Mouse (Mus musculus): ENCODE results near the gene Trappc13.

Trappc13 gene

DNA sequence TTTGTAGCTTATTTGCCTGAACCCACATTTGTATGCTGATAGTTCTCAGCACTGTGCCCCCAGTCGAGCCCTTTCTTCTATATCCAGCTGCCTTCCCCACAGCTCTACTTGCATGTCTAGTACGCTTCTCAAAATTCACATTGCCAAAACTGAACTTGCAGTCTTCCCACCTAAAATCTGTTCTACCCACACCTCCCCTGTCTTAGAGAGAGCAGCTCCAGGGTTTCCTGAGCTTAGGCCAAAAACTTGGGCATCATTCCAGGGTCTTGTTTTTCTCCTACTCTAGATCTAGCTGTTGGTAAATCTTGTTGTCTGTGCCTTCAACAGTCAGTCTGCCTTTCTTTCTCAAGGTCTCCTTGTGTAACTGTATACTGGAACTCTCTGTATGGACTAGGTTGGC, 63.4 kb downstream of the Trappc13 start:
- DNase-seq (ENCODE audit: low spot score) = no peak

DNA sequence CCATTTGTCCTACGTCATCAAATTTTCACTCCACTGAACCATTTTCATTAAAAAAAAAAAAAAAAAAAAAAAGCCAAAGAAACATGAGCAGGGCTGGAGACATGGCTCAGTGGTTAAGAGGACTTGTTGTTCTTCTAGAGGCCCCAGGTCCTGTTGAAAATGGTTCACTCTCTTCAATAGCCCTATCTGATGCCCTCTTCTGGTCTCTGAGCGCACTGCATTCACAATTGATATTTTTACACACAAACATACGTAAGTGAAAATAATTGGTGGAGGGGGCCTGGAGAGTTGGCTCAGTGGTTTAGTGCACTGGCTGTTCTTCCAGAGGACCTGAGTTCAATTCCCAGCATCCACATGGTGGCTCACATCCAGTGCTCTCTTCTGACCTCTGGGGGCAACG, 64.5 kb downstream of the Trappc13 start:
- DNase-seq (ENCODE audit: low spot score) = no peak

DNA sequence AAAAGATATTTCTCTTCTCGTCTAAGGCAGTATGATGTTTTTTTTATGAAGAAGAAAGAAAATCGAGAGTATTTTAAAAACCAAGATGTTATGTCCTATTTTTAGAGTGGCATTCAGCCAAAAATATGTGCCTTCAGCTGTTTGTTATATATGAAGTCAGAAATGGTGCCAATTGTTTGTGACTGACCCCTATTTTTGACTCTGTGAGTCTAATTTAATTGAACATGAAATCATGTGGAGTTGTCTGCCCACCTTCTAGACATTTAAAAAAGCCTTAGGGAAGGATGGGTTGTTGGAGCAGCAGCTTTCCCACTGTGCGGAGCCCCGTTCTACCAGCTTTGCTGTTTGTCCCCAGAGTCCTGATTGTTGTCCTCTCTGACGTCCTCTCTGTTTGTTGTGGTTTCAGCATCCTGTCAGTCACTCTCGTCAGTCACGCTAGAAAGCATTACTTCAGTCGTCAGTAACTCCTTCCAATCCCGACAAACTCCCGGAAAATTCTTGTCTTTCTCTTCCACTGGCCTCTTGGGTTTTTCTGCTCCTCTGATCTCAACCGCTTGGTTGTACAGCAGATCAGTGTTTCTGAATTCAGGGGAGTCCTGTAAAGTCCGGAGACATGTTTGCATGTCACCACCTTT, 65.9 kb downstream of the Trappc13 start:
- DNase-seq (ENCODE audit: low spot score) = no peak

DNA sequence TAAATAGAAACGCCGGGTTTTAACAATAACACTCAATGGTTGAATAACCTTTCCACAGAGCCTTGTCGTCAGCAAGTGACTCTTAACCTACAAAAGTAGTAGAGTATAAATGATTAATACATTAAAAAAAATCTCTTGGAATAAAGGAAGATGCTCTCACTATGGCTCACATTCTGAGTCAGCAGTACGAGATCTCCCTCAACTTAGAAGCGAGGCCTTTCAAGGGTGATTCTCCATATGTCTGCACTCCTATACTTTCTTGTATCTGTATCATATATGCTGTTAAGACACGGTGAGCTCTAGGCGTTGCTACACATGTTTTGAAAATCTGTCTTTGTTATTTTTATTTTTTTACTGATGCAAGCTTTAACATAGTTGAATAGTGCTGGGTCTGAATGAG, 67.7 kb downstream of the Trappc13 start:
- no peak for DNase-seq (ENCODE audit: low spot score)

DNA sequence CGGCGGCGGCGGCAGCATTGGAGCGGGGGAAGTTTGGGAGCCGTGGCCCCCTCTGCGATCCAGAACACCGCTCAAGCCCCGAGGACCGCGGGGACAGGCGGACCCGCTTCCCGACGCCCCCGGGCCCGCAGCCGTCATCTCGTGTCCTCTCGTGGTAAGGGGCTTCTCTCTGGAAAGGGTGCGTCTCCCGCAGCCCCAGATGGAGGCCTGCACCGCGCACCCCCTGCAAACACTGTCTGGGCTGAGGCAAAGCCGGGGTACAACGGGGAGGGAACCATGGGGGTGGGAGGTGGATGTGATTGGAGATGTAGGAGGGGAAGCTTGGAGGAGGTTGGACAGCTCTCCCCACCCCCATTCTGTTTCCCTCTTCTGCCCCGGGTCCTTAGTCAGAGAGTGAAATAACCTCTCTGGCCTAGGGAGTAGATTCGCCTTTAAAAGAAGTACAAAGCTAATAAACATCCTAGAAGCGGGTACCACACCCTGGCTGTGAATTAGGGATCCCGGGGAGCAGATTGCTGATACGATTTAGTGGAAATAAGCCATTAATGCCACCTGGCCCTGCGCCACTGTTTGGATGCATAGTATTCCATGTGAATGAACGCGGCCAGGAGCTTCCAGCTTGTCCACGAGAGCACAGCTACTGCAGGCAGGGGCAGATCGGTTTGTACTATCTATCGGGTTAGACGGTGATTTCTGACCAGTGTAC, 68.3 kb downstream of the Trappc13 start:
- peak; percentile 45 for DNase-seq (ENCODE audit: low spot score)

DNA sequence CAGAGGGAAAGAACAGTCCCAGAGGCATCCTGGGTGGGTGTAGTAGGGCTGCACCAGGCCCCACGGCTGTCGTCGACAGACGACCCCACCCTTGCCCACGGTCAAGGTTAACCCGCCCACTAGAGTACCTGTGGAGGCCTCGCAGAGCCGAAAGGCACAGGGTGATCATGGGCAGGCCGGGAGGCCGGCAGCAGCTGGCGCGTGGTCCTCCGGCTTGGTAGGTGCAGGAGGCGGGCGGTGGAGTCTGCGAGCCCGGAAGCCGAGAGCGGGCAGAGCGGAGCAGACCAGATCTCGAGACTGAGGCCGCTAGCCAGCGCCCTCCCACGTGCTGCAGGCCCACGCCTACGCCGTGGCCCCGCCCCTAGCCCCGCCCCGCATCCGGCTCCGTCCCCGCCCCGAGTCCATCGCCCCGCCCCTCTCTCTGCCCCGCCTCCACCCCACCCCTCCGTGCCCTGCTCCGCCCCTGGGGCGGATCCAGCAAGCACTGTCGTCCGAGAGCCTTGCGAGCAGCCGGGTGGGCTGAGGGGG, 68.9 kb downstream of the Trappc13 start, which contains the start of the genes Nln and Sgtb:
Nln (minus strand) TSS at position 327 of the 528 bp plus-strand sequence.
Sgtb (plus strand) TSS at position 454 of the 528 bp plus-strand sequence.
- DNase-seq (ENCODE audit: low spot score) = peak; percentile 86

DNA sequence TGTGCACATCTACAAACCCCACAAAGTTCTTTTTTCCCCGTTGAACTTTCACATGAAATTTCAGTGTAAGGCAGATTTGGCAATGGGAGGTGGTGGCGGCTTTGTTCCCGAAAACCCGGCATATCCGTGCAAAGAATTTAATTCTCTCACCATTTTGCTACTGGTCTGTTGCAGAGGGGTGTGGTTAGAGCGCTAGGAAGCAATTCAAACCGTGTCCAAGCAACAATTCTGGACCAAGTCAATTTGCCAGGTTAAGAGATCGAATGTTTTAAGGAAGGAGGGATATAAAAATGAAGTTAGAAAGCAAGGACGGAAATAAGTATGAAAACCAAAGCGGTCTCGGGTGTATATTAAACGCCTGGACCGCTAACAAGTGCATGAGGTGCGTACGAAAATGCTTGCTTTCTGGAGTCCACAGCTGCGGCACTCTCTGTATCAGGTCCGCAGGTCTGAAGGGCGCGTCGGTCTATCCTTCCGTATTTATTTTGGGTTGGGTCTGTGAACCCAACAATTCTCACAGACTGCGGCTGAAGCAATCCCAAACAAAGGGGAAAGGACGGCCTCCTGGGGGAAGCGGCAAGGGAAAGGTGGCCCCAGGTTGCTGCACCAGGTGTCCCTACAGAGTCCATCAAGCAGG, 69.5 kb downstream of the Trappc13 start:
- no peak for DNase-seq (ENCODE audit: low spot score)

DNA sequence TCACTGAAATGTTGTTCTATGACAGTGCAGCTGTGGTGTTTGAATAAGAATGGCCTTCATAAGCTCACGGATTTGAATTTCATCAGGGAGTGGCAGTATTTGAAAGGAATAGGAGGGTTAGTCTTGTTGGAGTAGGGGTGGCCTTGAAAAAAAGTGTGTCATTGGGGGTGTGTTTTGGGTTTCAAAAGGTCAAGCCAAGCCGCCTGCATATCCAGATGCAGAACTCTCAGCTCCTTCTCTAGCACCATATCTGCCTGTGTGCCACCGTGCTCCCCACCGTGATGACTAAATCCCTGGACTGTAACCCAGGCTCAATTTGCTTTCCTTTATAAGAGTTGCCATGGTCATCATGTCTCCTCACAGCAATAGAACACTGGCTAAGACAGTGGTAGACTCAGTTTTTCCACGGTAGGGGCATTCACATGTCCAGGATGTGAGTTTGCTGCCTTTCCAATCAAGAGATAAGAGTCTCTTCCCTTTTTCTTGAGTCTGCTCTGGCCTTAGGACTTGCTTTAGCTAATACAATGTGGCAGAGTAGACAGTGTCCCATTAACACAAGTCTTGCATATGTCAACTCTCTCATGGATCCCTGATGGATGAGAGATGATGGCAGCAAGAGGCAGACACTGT, 76.5 kb downstream of the Trappc13 start:
- no peak for DNase-seq (ENCODE audit: low spot score)

DNA sequence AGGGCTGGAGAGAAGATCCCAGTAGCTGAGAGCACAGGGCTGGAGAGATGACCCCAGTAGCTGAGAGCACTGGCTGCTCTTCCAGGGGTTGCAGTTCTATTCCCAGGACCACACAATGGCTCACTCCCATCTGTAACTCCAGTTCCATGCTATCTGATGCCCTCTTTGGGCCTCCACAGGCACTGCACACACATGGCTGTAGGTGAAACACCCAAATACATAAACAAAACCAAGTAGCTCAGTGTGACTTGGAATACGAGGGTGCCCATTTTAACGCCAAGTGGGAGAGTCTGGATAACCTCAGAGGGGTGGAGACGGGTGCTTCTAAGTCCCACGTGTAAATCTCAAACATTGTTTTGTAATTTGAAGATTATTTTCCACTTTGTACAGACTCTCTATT, 77.9 kb downstream of the Trappc13 start:
- DNase-seq (ENCODE audit: low spot score) = no peak

DNA sequence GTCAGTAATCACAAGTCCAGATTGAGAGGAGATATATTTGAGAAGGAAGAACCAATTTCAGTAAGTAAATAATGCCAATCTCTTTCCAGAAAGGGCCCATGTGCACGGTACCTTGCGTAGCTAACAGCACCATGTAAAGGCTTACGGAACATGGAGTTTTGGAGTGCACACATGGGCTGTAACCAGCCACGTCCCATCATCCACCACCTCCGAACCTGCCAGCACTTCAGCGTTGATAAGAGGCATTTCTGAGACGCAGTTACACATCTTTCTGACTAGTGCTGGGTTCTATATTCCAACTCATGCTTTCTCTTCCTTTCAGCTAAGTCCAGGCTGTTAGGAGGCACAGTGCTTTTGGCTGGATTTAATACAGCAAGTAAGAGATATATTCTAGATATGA, 81.1 kb downstream of the Trappc13 start:
- no peak for DNase-seq (ENCODE audit: low spot score)

DNA sequence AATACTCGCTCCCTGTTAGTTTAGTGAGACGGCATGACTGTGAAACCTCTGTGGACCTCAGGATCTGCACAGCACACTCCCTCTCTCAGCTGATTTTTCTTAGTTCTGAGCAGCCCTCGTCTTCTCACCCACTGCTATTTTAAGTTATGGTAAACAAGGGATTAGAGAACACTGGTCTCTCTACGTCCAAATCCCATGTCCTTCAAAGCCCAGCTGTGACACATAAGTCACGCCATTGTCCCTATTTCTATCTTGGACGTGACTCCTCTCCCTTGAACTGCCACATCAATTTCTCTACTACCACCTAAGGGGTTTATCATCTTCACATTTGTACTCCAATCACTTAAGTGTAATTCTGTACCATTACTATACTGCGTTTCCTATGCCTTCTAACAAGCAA, 82.3 kb downstream of the Trappc13 start:
- no peak for DNase-seq (ENCODE audit: low spot score)

DNA sequence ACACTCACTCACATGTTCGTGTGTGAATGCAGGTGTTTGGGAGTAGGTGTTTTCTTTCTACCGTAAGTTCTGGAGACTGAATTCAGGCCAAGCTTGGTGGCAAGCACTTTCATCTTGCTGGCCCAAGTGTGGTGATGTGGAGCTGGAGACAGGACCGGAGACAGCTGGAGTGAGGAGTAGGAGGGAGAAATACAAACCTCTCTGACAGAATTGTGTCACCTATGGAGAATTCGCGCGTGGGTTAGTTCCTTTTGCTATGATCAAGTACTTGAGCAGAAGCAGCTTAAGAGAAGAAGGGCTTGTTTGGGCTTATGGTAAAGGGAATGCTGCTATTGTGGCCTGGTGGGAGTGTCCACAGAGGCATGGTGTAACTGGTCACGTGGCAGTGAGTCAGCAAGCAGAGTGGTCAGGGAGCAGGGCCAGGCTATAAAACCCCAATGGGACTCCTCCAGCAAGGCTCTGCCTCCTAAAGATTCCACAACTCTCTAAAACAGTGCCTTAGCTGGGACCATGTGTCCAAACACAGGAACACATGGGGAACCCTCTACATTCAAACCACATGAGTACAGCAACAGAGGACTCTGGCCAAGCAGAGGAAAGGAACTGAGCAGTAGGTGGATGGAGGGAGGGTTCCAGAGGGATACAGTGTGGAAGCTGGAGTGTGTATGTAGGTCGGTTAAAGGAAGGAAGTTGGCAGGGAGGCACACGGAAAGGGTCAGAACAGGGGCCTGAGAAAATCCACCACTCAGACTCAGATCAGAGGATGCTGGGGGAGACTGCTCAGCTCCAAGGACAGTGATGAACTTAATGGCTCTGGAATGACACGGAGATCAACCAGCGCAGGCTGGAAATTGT, 83.5 kb downstream of the Trappc13 start:
- peak; percentile 26 for DNase-seq (ENCODE audit: low spot score)
